Mouse (Mus musculus) gastrocnemius, adult 18-20 months (tissue): ENCODE results near the gene Terb1. TPM values are rescaled to one million over a fixed set of nuclear protein-coding genes. Genes with fewer than 3 reads are reported as not detected.

ENCODE experiments used
- DNase-seq: peaks from one replicate; pipeline ENCODE4 v3.0.0; 2021; ENCODE audit warnings: low spot score
- long read RNA-seq, 2 experiments: library from polyadenylated mRNA; stranded (forward); transcript quantifications; one replicate each; pipeline ENCODE4 v2.0.0; 2021
- total RNA-seq, 2 experiments: library from RNA; stranded (reverse); gene quantifications; 2 replicates each; pipeline ENCODE4 v1.2.3; 2021

The Terb1 gene
- total RNA-seq = not detected
- long read RNA-seq, experiment 1 = 0 reads
- long read RNA-seq, experiment 2, partial matches to known transcripts = 0 of 1 reads
- long read RNA-seq, experiment 2, other reads (novel, unspliced or antisense) = 1 of 1 reads

GRCm38 (mm10) chr8:104509061-104510006, at the start of gene Terb1:
Gene Terb1, minus strand, starts transcription at chr8:104509910.
- DNase-seq = no peak

GRCm38 (mm10) chr8:104557226-104557625, 47.5 kb upstream of the Terb1 start:
- no peak for DNase-seq

DNA sequence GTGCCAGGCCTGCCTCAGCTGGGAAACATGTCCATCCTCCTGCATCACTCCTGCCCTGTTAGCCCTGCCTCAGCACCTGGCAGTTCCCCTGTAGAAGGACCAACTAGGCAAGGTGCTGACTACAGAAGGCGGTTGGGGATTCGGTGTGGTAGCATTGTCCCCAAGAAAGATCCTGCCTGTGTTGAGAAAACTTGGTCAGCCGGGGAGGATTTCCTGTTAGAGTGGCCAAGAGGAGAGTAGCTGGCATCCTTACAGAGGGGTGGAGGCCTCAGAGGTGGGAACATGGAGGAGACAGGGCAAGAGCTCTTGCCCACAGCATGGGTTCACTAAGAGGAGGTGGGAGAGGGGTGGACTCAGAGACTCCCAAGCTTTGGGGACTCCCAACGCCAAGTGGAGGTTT, 45.5 kb upstream of the Terb1 start:
- no peak for DNase-seq

DNA sequence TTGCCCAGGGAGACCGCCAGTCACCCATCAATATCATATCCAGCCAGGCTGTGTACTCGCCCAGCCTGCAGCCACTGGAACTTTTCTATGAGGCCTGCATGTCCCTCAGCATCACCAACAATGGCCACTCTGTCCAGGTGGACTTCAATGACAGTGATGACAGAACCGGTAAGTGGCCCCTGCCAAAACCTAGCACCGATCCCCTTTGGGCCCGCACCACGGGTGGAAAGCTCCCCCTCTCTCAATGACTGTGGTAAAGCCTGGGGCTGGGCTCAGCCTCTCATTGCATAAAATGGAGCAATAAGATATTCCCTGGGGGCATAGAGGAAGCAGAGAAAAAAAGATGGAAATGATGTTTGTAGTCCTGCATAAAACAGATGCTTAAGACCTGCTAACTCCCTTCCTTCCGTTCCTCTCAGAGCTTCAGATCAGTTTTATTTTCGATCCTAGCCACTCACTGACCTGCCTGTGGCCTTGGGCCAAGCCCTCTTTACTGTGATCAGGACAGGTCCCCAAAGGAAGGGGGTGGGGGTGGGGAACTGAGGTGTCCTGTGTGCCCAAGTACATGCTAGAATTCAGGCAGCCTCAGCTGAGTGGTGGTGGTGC, 33.8 kb upstream of the Terb1 start:
- no peak for DNase-seq

GRCm38 (mm10) chr8:104542160-104542559, 32.5 kb upstream of the Terb1 start:
- no peak for DNase-seq

- DNase-seq = no peak
Measured at GRCm38 (mm10) chr8:104541515-104541880, 31.8 kb upstream of the Terb1 start.

DNA sequence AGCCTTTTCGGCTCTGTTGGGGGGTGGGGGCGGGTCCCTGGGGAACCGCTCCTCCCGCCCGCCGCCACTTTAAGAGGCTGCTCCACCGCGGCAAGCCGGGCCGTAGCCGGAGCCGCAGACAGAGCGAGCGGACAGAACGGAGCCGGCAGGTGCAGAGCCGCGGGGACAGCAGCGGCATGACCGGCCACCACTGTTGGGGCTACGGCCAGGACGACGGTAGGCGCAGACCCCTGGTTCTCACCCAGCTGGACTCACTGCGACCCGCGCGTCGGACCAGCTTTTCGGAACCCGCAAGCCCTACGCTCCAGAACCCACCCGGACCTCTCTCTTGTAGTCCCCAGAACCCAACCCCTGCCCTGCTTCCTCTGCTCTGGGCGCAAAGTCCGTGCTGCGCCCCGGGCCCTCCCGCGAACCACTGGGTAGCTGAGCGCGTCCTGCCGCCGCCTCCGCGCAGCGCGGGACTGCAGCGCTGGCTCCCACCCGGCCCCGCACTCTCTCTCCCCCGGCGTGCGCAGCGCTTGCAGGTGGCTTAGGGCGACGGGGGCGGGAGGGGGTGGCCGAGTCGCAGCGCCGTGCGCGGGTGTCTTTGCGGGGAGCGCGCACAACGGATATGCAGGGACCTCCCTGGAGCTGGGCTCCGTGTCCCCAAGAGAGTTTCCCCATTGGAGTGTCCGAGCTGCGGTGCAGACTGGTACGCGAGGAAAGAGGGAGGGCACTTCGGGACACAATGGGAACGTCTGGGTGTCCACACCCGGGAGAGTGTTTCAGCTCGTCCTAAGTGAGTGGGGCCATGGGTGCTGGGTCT, 31.2 kb upstream of the Terb1 start:
- DNase-seq = no peak

GRCm38 (mm10) chr8:104540238-104540637, 30.5 kb upstream of the Terb1 start:
- DNase-seq = no peak

DNA sequence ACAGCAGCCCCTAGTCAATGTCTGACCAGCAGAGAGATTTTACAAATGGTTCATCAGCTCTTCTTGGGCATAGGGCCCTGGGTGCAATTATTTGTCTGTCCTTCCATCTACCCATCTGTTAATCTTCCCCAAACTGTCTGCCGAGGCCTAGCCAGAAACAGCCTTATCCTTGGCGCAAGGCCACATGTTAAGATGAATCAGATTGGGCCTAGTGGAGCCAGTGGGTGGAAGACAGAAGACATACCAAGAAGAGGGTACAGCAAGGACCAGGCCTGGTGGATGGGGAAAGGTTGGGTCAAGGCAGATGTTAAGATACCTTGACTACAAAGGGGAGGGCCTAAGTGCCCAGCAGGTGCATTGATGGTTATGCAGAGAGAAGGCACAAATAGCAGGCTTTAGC, 29.9 kb upstream of the Terb1 start:
- no peak for DNase-seq

DNA sequence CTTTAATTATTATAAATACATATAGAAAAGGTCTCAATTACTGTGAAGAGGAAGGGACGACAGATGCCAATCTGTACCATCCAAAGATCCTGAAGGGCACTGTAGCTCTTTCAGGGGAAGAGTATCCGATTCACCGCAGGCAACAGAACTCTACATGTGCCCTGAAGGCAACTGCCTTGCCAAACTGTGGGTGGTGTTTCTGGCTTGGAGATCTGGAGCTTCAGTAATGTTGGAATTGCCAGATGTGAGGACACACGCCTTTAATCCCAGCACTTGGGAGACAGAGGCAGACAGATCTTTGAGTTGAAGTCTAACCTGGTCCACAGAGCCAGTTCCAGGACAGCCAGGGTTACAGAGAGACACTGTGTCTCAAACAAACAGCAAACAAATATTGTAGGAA, 29.2 kb upstream of the Terb1 start:
- no peak for DNase-seq

DNA sequence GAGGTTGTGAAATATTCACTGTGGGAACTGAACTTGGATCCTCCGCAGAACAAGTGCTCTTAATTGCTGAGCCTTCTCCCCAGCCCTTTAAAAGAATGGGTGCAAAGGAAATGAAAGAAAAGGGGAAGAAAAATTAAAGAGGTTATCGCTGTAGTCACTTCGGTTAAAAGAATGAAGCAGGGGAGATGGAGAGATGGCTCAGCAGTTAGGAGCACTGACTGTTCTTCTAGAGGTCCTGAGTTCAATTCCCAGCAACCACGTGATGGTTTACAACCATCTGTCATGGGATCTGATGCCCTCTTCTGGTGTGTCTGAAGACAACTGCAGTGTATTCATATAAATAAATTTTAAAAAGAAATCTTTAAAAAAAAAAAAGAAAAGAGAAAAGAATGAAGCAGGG, 26.3 kb upstream of the Terb1 start:
- no peak for DNase-seq

DNA sequence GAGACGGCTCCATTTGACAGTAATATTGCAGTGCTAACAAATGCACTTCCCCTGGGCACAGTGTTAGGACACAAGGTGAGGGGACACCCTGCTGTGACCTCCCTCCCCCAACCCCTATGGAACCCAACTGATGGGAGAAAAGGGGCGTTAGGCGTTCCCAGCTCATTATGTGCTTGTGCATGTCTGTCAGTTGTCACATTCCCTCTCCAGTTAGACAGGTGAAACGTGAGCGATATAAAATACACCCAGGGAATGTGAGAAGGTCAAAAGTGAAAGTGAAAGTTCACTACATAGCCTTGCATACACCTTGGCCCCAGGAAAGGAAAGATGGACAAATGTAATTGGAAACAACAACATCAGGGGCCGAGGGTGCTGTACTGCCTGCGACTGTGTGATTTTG, 25.7 kb upstream of the Terb1 start:
- DNase-seq = no peak

DNA sequence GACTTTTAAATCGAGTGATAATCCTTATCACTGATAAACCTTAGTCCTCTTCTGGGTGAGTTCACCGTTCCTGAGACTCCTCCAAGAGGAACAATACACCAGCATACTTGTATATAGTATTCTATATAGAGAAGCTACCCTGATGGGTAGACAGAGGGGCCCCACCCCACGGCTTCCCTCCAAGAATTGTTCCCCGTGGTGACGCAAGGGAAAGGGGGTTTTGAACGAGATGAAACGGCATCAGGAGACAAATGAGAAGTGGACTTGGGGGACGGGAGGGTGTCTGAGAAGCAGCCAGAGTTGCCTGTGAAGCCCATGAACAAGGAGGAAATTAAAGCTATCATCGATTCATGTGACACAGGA, 25.1 kb upstream of the Terb1 start:
- DNase-seq = no peak

DNA sequence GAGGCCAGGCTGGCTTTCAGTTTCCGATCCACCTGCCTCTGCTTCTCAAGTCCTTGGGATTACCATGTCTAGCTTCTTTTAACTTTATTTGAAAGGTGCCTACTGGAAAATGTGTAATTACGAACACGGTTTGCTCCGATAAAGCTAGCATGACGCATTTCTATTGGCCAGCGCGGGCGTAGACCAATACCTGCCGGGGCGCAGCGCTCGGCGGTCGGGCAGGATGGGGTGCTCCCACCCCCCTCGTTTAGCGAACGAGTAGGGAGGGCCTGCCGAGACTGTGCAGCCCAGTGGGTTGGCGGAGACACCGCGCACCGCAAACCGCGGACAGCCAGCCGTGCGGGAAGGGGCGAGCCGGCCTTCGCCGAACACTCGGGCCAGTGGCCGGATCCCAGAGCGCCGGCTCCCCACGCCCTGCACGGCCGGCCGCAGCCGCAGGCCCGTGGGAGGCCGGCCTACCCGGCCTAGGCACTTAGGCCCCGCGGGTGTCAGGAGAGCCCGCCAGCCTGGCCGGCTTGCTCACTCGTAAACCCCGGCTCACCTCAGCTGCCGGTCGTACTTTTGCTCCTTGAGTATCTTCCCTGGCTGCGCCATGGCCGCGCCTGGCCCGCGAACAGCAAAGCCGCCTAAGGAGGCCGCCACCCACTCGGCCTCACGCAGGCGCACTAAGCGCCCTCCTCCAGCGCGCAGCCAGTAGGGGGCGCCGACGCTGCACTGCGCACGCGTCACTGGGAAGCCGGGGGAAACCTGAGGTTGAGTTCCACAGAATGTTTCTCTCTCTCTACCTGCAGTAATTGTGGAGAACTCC, 24.5 kb upstream of the Terb1 start, which contains the start of the genes Nae1 and Car7:
Gene Nae1 (minus strand): TSS at position 667 of the 808 bp plus-strand sequence.
Gene Car7 (plus strand): TSS at position 719 of the 808 bp plus-strand sequence.
- DNase-seq = peak; percentile 95

DNA sequence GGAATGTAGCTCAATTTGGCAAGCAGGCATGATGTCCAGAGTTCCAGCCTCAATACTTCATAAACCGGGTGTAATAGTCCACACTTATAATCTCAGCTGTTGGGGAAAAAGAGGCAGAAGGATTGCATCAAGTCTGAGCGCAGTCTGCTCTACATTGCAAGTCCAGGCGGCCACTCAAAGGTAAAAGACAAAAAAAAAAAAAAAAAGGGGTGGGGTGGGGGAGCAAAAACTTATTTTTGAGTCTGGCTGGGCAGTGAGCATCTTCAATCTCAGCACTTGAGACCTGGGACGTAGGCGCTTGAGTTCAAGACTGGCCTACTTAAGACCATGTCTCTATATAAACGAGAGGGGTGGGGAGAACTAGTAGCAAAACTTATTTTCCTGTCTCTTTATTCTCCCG, 23.8 kb upstream of the Terb1 start:
- no peak for DNase-seq

DNA sequence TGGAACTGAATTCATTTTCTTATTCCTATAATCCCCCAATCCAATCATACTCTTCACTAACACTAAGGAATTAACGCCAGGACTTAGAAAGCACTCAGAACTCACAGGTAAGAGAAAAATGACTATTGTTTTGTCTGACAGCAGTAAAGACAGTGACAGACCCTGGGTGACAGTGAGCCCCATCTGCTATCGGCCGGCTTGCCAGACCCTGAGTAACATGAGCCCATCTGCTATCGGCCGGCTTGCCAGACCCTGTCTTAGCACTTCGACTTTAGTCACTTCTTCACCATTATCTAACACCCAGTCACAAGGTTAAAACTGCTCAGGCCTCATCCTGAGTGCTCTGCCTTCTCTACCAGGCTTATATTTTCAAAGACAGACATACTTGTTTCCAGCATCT, 20.0 kb upstream of the Terb1 start:
- DNase-seq = no peak

DNA sequence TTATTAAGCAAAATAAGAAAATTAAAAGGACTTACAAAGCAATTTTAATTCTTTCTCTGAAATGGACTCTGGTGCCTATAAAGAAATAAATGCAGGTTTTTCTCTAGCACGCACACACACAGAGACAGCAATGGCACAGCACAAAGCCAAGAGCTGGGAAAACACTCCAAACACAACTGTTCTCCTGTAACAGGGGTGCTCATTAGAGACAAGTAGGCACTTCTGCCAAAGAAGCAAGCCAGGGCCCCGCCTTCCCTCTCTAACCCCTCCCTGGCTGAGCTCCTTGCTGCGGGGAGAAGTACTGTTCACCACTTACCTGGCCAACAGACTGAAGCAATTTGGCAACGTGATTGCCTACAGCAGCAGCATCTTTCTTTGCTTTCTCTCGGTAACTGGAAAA, 8.2 kb upstream of the Terb1 start:
- DNase-seq = no peak

- DNase-seq = no peak
Measured at GRCm38 (mm10) chr8:104510134-104510533, 424 bp upstream of the Terb1 start.

GRCm38 (mm10) chr8:104479091-104479490, 30.6 kb downstream of the Terb1 start:
- no peak for DNase-seq

GRCm38 (mm10) chr8:104472465-104472864, 37.2 kb downstream of the Terb1 start:
- DNase-seq = no peak

DNA sequence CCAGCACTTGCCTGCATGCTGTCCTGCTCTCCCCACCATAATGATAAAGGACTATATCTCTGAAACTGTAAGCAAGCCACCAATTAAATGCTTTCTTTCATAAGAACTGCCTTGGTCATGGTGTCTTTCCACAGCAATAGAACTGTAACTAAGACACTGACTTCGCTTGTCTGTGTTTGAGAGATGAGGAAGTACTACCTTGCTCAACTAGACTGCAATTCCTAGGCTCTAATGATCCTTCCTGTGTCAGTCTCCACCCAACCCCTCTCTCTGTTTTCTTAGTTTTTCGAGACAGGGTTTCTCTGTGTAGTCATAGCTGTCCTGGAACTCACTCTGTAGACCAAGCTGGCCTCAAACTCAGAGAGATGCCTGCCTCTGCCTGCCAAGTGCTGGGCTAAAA, 42.2 kb downstream of the Terb1 start:
- no peak for DNase-seq
